Mouse (Mus musculus): ENCODE measurements around the gene Kcnma1.

- no peak for TF ChIP-seq SRF (IDR thresholded peaks at IDR 0.05; ENCODE audit: control insufficient read depth, insufficient read length, low read depth)
- TF ChIP-seq POLR2A (IDR thresholded peaks at IDR 0.05; ENCODE audit: insufficient read length, low read depth): no peak
- TF ChIP-seq USF1 (IDR thresholded peaks at IDR 0.05; ENCODE audit: low read depth): no peak
Observed at GRCm38 (mm10) chr14:23785921-23786686, 228.2 kb downstream of the Kcnma1 start.
